Mouse (Mus musculus) MEL (cell line): Measurements from ENCODE around the gene Cpsf4. TPM values are rescaled to one million over a fixed set of nuclear protein-coding genes. Genes with fewer than 3 reads are reported as not detected.

Experiments
- DNase-seq: peaks from one replicate; pipeline ENCODE4 v3.0.0; 2011; ENCODE audit warnings: low read depth, low spot score
- H3K27ac ChIP-seq: 2 replicates; pipeline ENCODE4 v1.5.1; 2012; ENCODE audit warnings: low read depth, mild to moderate bottlenecking, control low read depth, low read length, moderate library complexity; ENCODE audit not compliant: control insufficient read depth
- H3K27me3 ChIP-seq, 2 experiments: fragments of 150-350 bp in 1 of 2; sonication (generic) in 1 of 2; 2 replicates each; pipeline ENCODE4 v1.6.1; 2012; ENCODE audit warnings: low read length in 2 of 2, mild to moderate bottlenecking in 2 of 2, improper control_type of control experiment in 1 of 2, moderate library complexity in 1 of 2; ENCODE audit not compliant: insufficient read depth in 2 of 2, control insufficient read depth in 1 of 2
- H3K36me3 ChIP-seq, 2 experiments: 2 replicates each; pipeline ENCODE4 v1.6.1; 2012 to 2014; ENCODE audit warnings: low read length in 2 of 2, improper control_type of control experiment in 1 of 2, inconsistent platforms in 1 of 2, mild to moderate bottlenecking in 1 of 2; ENCODE audit not compliant: insufficient read depth in 2 of 2, control insufficient read depth in 1 of 2
- H3K4me1 ChIP-seq, 2 experiments: fragments of 150-350 bp in 1 of 2; sonication (generic) in 1 of 2; 2 replicates each; pipeline ENCODE4 v1.6.1; 2012; ENCODE audit warnings: low read length in 2 of 2, improper control_type of control experiment in 1 of 2, mild to moderate bottlenecking in 1 of 2; ENCODE audit not compliant: insufficient read depth in 2 of 2, control insufficient read depth in 1 of 2
- H3K4me3 ChIP-seq, 2 experiments: fragments of 150-350 bp in 1 of 2; sonication (generic) in 1 of 2; 2 replicates each; pipeline ENCODE4 v1.5.1; 2012; ENCODE audit warnings: low read depth in 2 of 2, low read length in 2 of 2, mild to moderate bottlenecking in 2 of 2, moderate library complexity in 2 of 2, control low read depth in 1 of 2, improper control_type of control experiment in 1 of 2; ENCODE audit not compliant: control insufficient read depth in 1 of 2, insufficient read depth in 1 of 2
- H3K79me2 ChIP-seq: 2 replicates; pipeline ENCODE4 v1.6.1; 2012; ENCODE audit warnings: mild to moderate bottlenecking, low read length, moderate library complexity; ENCODE audit not compliant: control insufficient read depth, poor library complexity, insufficient read depth
- H3K9ac ChIP-seq: 2 replicates; pipeline ENCODE4 v1.6.1; 2012; ENCODE audit warnings: low read depth, mild to moderate bottlenecking, control low read depth, low read length, moderate library complexity; ENCODE audit not compliant: control insufficient read depth, poor library complexity, severe bottlenecking
- H3K9me3 ChIP-seq: fragments of 150-350 bp; sonication (generic); replicated peaks from 2 replicates; pipeline ENCODE4 v1.6.1; 2012; ENCODE audit warnings: mild to moderate bottlenecking, low read length, improper control_type of control experiment, moderate library complexity; ENCODE audit not compliant: insufficient read depth
- BHLHE40 ChIP-seq: IDR thresholded peaks from 2 replicates; pipeline ENCODE4 v1.6.1; 2012; ENCODE audit warnings: low read depth, mild to moderate bottlenecking, inconsistent platforms, low read length, improper control_type of control experiment, borderline replicate concordance
- CTCF ChIP-seq, 3 experiments: IDR thresholded peaks in 2 of 3; conservative IDR thresholded peaks in 1 of 3; 2 replicates each; pipeline ENCODE4 v1.5.1; 2011 to 2012; ENCODE audit warnings: low read length in 3 of 3, low read depth in 2 of 3, mild to moderate bottlenecking in 2 of 3, improper control_type of control experiment in 1 of 3, inconsistent platforms in 1 of 3, mixed read lengths in 1 of 3, moderate library complexity in 1 of 3; ENCODE audit not compliant: control insufficient read depth in 1 of 3, insufficient read depth in 1 of 3, poor library complexity in 1 of 3, severe bottlenecking in 1 of 3
- ELF1 ChIP-seq: IDR thresholded peaks from 2 replicates; pipeline ENCODE4 v1.6.1; 2014; ENCODE audit warnings: low read depth, mild to moderate bottlenecking, inconsistent platforms, low read length, improper control_type of control experiment, moderate library complexity
- EP300 ChIP-seq, 2 experiments: IDR thresholded peaks; 2 replicates each; pipeline ENCODE4 v1.6.1; 2011; ENCODE audit warnings: improper control_type of control experiment in 2 of 2, low read length in 2 of 2, low read depth in 1 of 2, mild to moderate bottlenecking in 1 of 2
- MAX ChIP-seq: IDR thresholded peaks from 2 replicates; pipeline ENCODE4 v1.6.1; 2011; ENCODE audit warnings: low read length, improper control_type of control experiment
- MEF2A ChIP-seq: IDR thresholded peaks from 2 replicates; pipeline ENCODE4 v1.6.1; 2014; ENCODE audit warnings: low read depth, mild to moderate bottlenecking, inconsistent platforms, low read length, improper control_type of control experiment; ENCODE audit not compliant: poor library complexity, insufficient replicate concordance, severe bottlenecking; ENCODE audit errors: extremely low read depth
- MYC ChIP-seq: IDR thresholded peaks from 2 replicates; pipeline ENCODE4 v1.6.1; 2011; ENCODE audit warnings: low read depth, mild to moderate bottlenecking, low read length, improper control_type of control experiment, moderate library complexity
- NELFE ChIP-seq: IDR thresholded peaks from 2 replicates; pipeline ENCODE4 v1.6.1; 2011; ENCODE audit warnings: low read depth, low read length, improper control_type of control experiment
- NRF1 ChIP-seq: IDR thresholded peaks from 2 replicates; pipeline ENCODE4 v1.6.1; 2014; ENCODE audit warnings: low read depth, mild to moderate bottlenecking, inconsistent platforms, low read length, improper control_type of control experiment, moderate library complexity; ENCODE audit not compliant: poor library complexity, insufficient read depth, severe bottlenecking
- POLR2A ChIP-seq, 2 experiments: IDR thresholded peaks; 2 replicates each; pipeline ENCODE4 v1.6.1; 2011 to 2012; ENCODE audit warnings: low read length in 2 of 2, mild to moderate bottlenecking in 2 of 2, control low read depth in 1 of 2, improper control_type of control experiment in 1 of 2, low read depth in 1 of 2, moderate library complexity in 1 of 2; ENCODE audit not compliant: control insufficient read depth in 1 of 2, insufficient read depth in 1 of 2, poor library complexity in 1 of 2
- POLR2AphosphoS2 ChIP-seq: IDR thresholded peaks from 2 replicates; pipeline ENCODE4 v1.6.1; 2011; ENCODE audit warnings: low read length, improper control_type of control experiment
- SMC3 ChIP-seq: IDR thresholded peaks from 2 replicates; pipeline ENCODE4 v1.6.1; 2011; ENCODE audit warnings: low read depth, low read length, improper control_type of control experiment
- TBP ChIP-seq: IDR thresholded peaks from 2 replicates; pipeline ENCODE4 v1.8.0; 2011; ENCODE audit warnings: low read depth, low read length, improper control_type of control experiment
- TCF12 ChIP-seq: IDR thresholded peaks from 2 replicates; pipeline ENCODE4 v1.6.1; 2014; ENCODE audit warnings: low read depth, mild to moderate bottlenecking, inconsistent platforms, low read length, improper control_type of control experiment, moderate library complexity
- USF1 ChIP-seq: IDR thresholded peaks from 2 replicates; pipeline ENCODE4 v1.6.1; 2014; ENCODE audit warnings: low read depth, mild to moderate bottlenecking, inconsistent platforms, low read length, improper control_type of control experiment, moderate library complexity
- ZNF384 ChIP-seq: IDR thresholded peaks from 2 replicates; pipeline ENCODE4 v1.6.1; 2012; ENCODE audit warnings: low read depth, mild to moderate bottlenecking, inconsistent platforms, low read length, improper control_type of control experiment
- polyA plus RNA-seq, 2 experiments: library from polyadenylated mRNA; stranded (reverse) in 1 of 2; unstranded in 1 of 2; fragments of >175 nt in 1 of 2; fragments of >200 nt in 1 of 2; gene quantifications; 2 replicates each; pipeline versions ENCODE4 v1.2.1 to v1.2.4; 2012; ENCODE audit warnings: low replicate concordance in 2 of 2, low read depth in 1 of 2; ENCODE audit not compliant: insufficient read length in 2 of 2, insufficient read depth in 1 of 2, missing spikeins in 1 of 2
- total RNA-seq: library from RNA; depleted of rRNA; stranded (reverse); fragments of 300-350 nt; gene quantifications from 2 replicates; pipeline ENCODE4 v1.2.3, GENCODE M21; 2012

Gene Cpsf4
- total and polyA plus RNA-seq, 3 experiments = 75.3 to 88.2 TPM; not detected in 1

DNA sequence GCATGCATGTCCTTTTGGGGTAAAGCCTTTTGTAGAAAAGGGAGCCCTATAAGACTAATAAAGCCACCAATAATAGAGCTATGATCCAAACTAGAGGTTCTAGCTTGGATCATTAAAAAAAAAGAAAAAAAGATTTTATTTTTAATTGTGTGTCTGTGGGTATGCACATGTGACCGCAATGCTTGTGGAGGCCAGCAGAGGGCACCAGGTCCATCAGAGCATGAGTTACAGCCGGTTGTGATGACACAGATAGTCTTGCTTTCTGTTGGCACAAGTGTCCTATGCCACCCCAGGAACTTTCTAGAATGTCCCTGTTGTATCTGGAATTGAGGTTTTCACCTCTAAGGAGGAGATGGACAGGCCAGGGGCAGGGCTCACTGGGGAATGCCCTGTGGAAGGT, 47.6 kb upstream of the Cpsf4 start:
- DNase-seq = peak; percentile 67
- no peaks in the 10 kb centered on the region for H3K9me3 ChIP-seq
- peaks cover 3 to 13% of the 10 kb centered on the region in 2 experiments for H3K36me3 ChIP-seq
- H3K4me1 ChIP-seq = peaks cover 4 to 14% of the 10 kb centered on the region in 2 experiments; a peak in 3 of 4 replicates
- no peaks in the 10 kb centered on the region for H3K27me3 ChIP-seq
- H3K9ac ChIP-seq = no peak overlapping the region
- peaks cover 55% of the 10 kb centered on the region for H3K79me2 ChIP-seq
- no peak overlapping the region for H3K27ac ChIP-seq
- TF ChIP-seq POLR2A (IDR thresholded peaks at IDR 0.05; ENCODE audit: control insufficient read depth in 1 of 2, insufficient read depth in 1 of 2, low read depth in 1 of 2, low read length in 2 of 2, poor library complexity in 1 of 2) = no peak
- no peak for TF ChIP-seq ELF1
- TF ChIP-seq BHLHE40 = no peak
- peak; percentile 34; the same call in 1 of the 2 replicates for TF ChIP-seq SMC3
- no peak for TF ChIP-seq MEF2A
- no peak for TF ChIP-seq EP300 (IDR thresholded peaks at IDR 0.05; ENCODE audit: low read depth in 1 of 2, low read length in 2 of 2)
- no peak for TF ChIP-seq ZNF384
- no peak for TF ChIP-seq TCF12
- no peak for TF ChIP-seq TBP
- TF ChIP-seq POLR2AphosphoS2 = no peak
- 0 out of 2 replicates have a peak, but pooled peaks have one; percentile 34 for TF ChIP-seq MAX
- peak; percentile 72 for TF ChIP-seq USF1
- 0 out of 2 replicates have a peak, but pooled peaks have one; percentile 53 for TF ChIP-seq MYC
- TF ChIP-seq CTCF (IDR thresholded peaks at IDR 0.05 in 2 of 3, conservative IDR thresholded peaks at IDR 0.05 in 1 of 3; ENCODE audit: control insufficient read depth in 1 of 3, insufficient read depth in 1 of 3, low read depth in 2 of 3, low read length in 3 of 3, poor library complexity in 1 of 3, severe bottlenecking in 1 of 3) = peak; percentile 60 to 71 (median 61)
- no peak for TF ChIP-seq NELFE
- H3K4me3 ChIP-seq = no peak overlapping the region

- H3K27ac ChIP-seq = no peak overlapping the region
- H3K36me3 ChIP-seq = peaks cover 3 to 10% of the 10 kb centered on the region in 2 experiments
- H3K27me3 ChIP-seq = no peaks in the 10 kb centered on the region
- no peak overlapping the region for H3K4me3 ChIP-seq
- peaks cover 45% of the 10 kb centered on the region for H3K79me2 ChIP-seq
- H3K4me1 ChIP-seq = peaks cover 2 to 11% of the 10 kb centered on the region in 2 experiments; a peak in 3 of 4 replicates
- DNase-seq = no peak
- H3K9me3 ChIP-seq = no peaks in the 10 kb centered on the region
- H3K9ac ChIP-seq = no peak overlapping the region
- no peak for TF ChIP-seq NRF1
- TF ChIP-seq POLR2A (IDR thresholded peaks at IDR 0.05; ENCODE audit: control insufficient read depth in 1 of 2, insufficient read depth in 1 of 2, low read depth in 1 of 2, low read length in 2 of 2, poor library complexity in 1 of 2) = no peak
These were observed 46.1 kb upstream of the Cpsf4 start for GRCm38 (mm10) chr5:145120921-145121320.
